Mouse (Mus musculus) spleen, adult 12 weeks (tissue): ENCODE results near the gene Irak2.
A peak's percentile ranks its signal among the peaks of the same experiment; 100 is the strongest.
"Not testable (repeated sequence)": the region's sequence is repeated elsewhere in the genome, so short reads cannot be mapped to it uniquely, and the experiment has no call there.

Experiments used
- DNase-seq: peaks from one replicate; pipeline ENCODE4 v3.0.0; 2022; ENCODE audit warnings: low spot score

Gene Irak2

GRCm38 (mm10) chr6:113697222-113698205 lies 59.2 kb downstream of the Irak2 start:
- DNase-seq: peak; percentile 24

GRCm38 (mm10) chr6:113712718-113713117 lies 74.5 kb downstream of the Irak2 start:
- no peak for DNase-seq

- DNase-seq: not testable (repeated sequence)
Observed at GRCm38 (mm10) chr6:113713389-113713788, 75.1 kb downstream of the Irak2 start.

GRCm38 (mm10) chr6:113714276-113714675 lies 76.0 kb downstream of the Irak2 start:
- DNase-seq: no peak

GRCm38 (mm10) chr6:113714797-113715196 lies 76.5 kb downstream of the Irak2 start:
- no peak for DNase-seq

GRCm38 (mm10) chr6:113717541-113717940 lies 79.3 kb downstream of the Irak2 start:
- no peak for DNase-seq

- no peak for DNase-seq
Observed at GRCm38 (mm10) chr6:113719878-113720277, 81.6 kb downstream of the Irak2 start, which contains the start of gene Ghrl. Gene Ghrl (minus strand): TSS chr6:113719880.

- DNase-seq: no peak
Observed at GRCm38 (mm10) chr6:113721061-113721460, 82.8 kb downstream of the Irak2 start.

GRCm38 (mm10) chr6:113728181-113728580 lies 89.9 kb downstream of the Irak2 start:
- no peak for DNase-seq

GRCm38 (mm10) chr6:113731296-113731695 lies 93.0 kb downstream of the Irak2 start:
- DNase-seq: no peak

GRCm38 (mm10) chr6:113737318-113738046 lies 99.2 kb downstream of the Irak2 start:
- DNase-seq: no peak

- peak; percentile 78 for DNase-seq
Observed at GRCm38 (mm10) chr6:113740236-113741217, 102.3 kb downstream of the Irak2 start, which contains the start of gene Sec13. Gene Sec13 (minus strand): TSS chr6:113740743.

GRCm38 (mm10) chr6:113741425-113741824 lies 103.2 kb downstream of the Irak2 start:
- no peak for DNase-seq

GRCm38 (mm10) chr6:113742321-113742720 lies 104.1 kb downstream of the Irak2 start:
- no peak for DNase-seq

GRCm38 (mm10) chr6:113743111-113743510 lies 104.8 kb downstream of the Irak2 start:
- DNase-seq: no peak
